Mouse (Mus musculus): ENCODE measurements around the gene Pigl. TPM values are rescaled to one million over a fixed set of nuclear protein-coding genes. Genes with fewer than 3 reads are reported as not detected.
"Not testable (repeated sequence)": the region's sequence is repeated elsewhere in the genome, so short reads cannot be mapped to it uniquely, and the experiment has no call there.

Gene Pigl
- polyA plus RNA-seq, 1 experiment from 2014 or later = 3.5 TPM

DNA sequence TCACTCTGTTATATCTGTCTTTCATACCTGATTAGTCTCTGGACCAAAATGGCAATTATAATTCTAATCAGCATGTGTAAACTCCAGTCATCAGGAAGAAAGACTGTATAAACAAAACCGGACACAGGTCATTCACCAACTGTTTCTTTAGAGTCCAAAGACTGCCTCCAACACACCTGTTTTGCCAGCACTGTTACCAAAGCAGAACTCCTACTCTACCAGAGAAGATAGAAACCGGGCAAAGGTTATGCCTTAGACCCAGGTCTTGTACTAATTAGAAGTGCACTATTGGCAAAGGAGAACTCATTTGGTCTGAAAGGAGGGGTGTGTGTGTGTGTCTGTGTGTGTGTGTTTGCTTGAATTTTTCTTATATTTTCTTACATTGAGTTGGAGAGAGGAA, 42.3 kb downstream of the Pigl start:
- Histone ChIP-seq H3K27ac (ENCODE audit: low read length) (no peak overlapping the region), H3K4me1 (ENCODE audit: control insufficient read depth, low read depth, low read length) (peaks cover 4% of the 10 kb centered on the region), H3K9ac (ENCODE audit: low read depth, low read length) (no peak overlapping the region), H3K9me3 (replicated peaks; ENCODE audit: control insufficient read depth, low read length) (no peaks in the 10 kb centered on the region), H3K36me3 (ENCODE audit: control insufficient read depth, insufficient read depth) (no peaks in the 10 kb centered on the region), H3K27me3 (ENCODE audit: control insufficient read depth, insufficient read depth, low read depth, low read length) (no peaks in the 10 kb centered on the region), H3K4me3 (ENCODE audit: low read depth, low read length) (no peak overlapping the region), H3K4me2 (ENCODE audit: low read depth, low read length) (no peak overlapping the region)
- no peak for ATAC-seq (ENCODE audit: low read depth)
- 64% methylated on average over 2 of the region's 2 CpGs for WGBS (ENCODE audit: insufficient replicate concordance)

DNA sequence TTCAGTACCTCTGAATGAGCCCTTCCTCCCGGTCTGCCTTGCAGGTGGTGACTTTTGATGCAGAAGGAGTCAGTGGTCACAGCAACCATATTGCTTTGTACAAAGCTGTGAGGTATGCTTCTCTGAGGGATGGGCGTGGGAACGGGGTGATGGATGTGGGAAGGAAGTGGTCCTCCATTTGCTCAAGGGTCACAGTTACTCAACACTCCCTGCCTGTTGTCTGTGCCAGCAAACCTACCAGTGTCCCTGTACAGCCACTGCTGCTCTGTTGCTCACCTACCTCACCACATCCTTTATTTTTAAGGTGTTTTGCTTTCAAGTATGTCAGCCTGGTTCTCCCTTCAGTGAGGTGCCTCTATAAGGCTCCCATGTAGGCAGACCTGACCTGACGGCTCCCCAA, 49.4 kb downstream of the Pigl start:
- Histone ChIP-seq H3K9ac (ENCODE audit: low read depth, low read length) (no peak overlapping the region), H3K27me3 (ENCODE audit: control insufficient read depth, insufficient read depth, low read depth, low read length) (no peaks in the 10 kb centered on the region), H3K4me3 (ENCODE audit: low read depth, low read length) (no peak overlapping the region), H3K36me3 (ENCODE audit: control insufficient read depth, insufficient read depth) (no peaks in the 10 kb centered on the region), H3K9me3 (replicated peaks; ENCODE audit: control insufficient read depth, low read length) (no peaks in the 10 kb centered on the region), H3K4me2 (ENCODE audit: low read depth, low read length) (no peak overlapping the region), H3K27ac (ENCODE audit: low read length) (no peak overlapping the region), H3K4me1 (ENCODE audit: control insufficient read depth, low read depth, low read length) (no peaks in the 10 kb centered on the region)
- ATAC-seq (ENCODE audit: low read depth) = no peak
- WGBS (ENCODE audit: insufficient replicate concordance) = 69% methylated on average over 4 of the region's 4 CpGs

- not testable (repeated sequence) for H3K9me3 ChIP-seq (replicated peaks; ENCODE audit: control insufficient read depth, low read length); ATAC-seq (ENCODE audit: low read depth)
- WGBS (ENCODE audit: insufficient replicate concordance) = 89% methylated on average over 13 of the region's 13 CpGs
Measured at GRCm38 (mm10) chr11:62508365-62508764, 50.1 kb downstream of the Pigl start.

DNA sequence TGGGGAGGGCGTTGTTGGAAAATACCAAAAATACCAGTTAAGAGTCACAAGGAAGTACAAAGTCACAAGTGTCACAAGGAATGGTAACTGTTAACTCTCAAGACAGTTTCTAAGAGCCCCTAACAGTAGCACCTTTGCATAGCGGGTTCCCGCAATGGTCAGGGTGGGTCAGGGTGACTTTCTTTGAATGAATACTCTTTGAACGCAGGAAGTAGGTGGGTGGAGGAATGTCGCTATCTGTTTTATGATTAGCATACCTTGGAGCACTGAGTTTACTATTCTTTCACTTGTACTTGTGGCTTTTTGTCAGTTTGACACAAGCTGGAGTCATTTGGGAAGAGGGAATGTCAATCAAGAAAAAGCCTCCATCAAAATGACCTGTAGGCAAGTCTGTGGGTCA, 50.6 kb downstream of the Pigl start:
- WGBS (ENCODE audit: insufficient replicate concordance) = 84% methylated on average over 5 of the region's 5 CpGs
- H3K9me3 ChIP-seq (replicated peaks; ENCODE audit: control insufficient read depth, low read length); H3K9ac ChIP-seq (ENCODE audit: low read depth, low read length); H3K36me3 ChIP-seq (ENCODE audit: control insufficient read depth, insufficient read depth); H3K27me3 ChIP-seq (ENCODE audit: control insufficient read depth, insufficient read depth, low read depth, low read length); H3K4me1 ChIP-seq (ENCODE audit: control insufficient read depth, low read depth, low read length); H3K4me3 ChIP-seq (ENCODE audit: low read depth, low read length); ATAC-seq (ENCODE audit: low read depth); H3K4me2 ChIP-seq (ENCODE audit: low read depth, low read length); H3K27ac ChIP-seq (ENCODE audit: low read length): not testable (repeated sequence)

More at GRCm38 (mm10) chr11:62508365-62508764, 50.1 kb downstream of the Pigl start:
- not testable (repeated sequence) for H3K4me2 ChIP-seq (ENCODE audit: low read depth, low read length); H3K27me3 ChIP-seq (ENCODE audit: control insufficient read depth, insufficient read depth, low read depth, low read length); H3K4me1 ChIP-seq (ENCODE audit: control insufficient read depth, low read depth, low read length); H3K4me3 ChIP-seq (ENCODE audit: low read depth, low read length); H3K36me3 ChIP-seq (ENCODE audit: control insufficient read depth, insufficient read depth); H3K9ac ChIP-seq (ENCODE audit: low read depth, low read length); H3K27ac ChIP-seq (ENCODE audit: low read length)

- Histone ChIP-seq H3K9me3 (replicated peaks; ENCODE audit: control insufficient read depth, low read length) (no peaks in the 10 kb centered on the region), H3K4me3 (ENCODE audit: low read depth, low read length) (no peak overlapping the region), H3K27me3 (ENCODE audit: control insufficient read depth, insufficient read depth, low read depth, low read length) (no peaks in the 10 kb centered on the region), H3K4me2 (ENCODE audit: low read depth, low read length) (no peak overlapping the region), H3K9ac (ENCODE audit: low read depth, low read length) (no peak overlapping the region), H3K36me3 (ENCODE audit: control insufficient read depth, insufficient read depth) (no peaks in the 10 kb centered on the region), H3K27ac (ENCODE audit: low read length) (no peak overlapping the region), H3K4me1 (ENCODE audit: control insufficient read depth, low read depth, low read length) (no peaks in the 10 kb centered on the region)
- no peak for ATAC-seq (ENCODE audit: low read depth)
- WGBS (ENCODE audit: insufficient replicate concordance) = 58% methylated on average over 3 of the region's 3 CpGs
Measured at GRCm38 (mm10) chr11:62509571-62509970, 51.3 kb downstream of the Pigl start.

DNA sequence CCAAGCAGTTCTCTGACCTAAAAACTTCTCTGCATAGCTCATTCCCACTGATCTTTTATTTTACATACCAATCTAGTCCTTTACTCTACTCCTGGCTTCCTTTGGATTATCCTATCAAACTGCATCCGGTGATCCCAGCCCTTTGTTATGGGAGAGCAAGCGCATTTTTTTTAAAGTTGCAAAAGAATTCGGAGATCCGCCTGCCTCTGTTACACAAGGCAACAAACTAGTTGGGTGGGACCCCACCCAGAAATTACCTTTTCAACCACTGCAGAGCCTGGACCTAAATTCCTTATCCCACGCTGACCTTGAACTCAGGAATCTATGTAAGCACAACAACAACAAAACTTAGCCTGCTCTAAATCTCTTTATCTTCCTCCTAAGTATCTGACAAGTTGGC, 52.7 kb downstream of the Pigl start:
- ATAC-seq (ENCODE audit: low read depth) = no peak
- Histone ChIP-seq H3K36me3 (ENCODE audit: control insufficient read depth, insufficient read depth) (no peaks in the 10 kb centered on the region), H3K9me3 (replicated peaks; ENCODE audit: control insufficient read depth, low read length) (no peaks in the 10 kb centered on the region), H3K27me3 (ENCODE audit: control insufficient read depth, insufficient read depth, low read depth, low read length) (no peaks in the 10 kb centered on the region), H3K4me2 (ENCODE audit: low read depth, low read length) (no peak overlapping the region), H3K27ac (ENCODE audit: low read length) (no peak overlapping the region), H3K9ac (ENCODE audit: low read depth, low read length) (no peak overlapping the region), H3K4me3 (ENCODE audit: low read depth, low read length) (no peak overlapping the region), H3K4me1 (ENCODE audit: control insufficient read depth, low read depth, low read length) (no peaks in the 10 kb centered on the region)
- 80% methylated on average over 5 of the region's 5 CpGs for WGBS (ENCODE audit: insufficient replicate concordance)

- Histone ChIP-seq H3K4me3 (ENCODE audit: low read depth, low read length) (no peak overlapping the region), H3K9ac (ENCODE audit: low read depth, low read length) (no peak overlapping the region), H3K4me2 (ENCODE audit: low read depth, low read length) (no peak overlapping the region), H3K4me1 (ENCODE audit: control insufficient read depth, low read depth, low read length) (no peaks in the 10 kb centered on the region), H3K9me3 (replicated peaks; ENCODE audit: control insufficient read depth, low read length) (no peaks in the 10 kb centered on the region), H3K36me3 (ENCODE audit: control insufficient read depth, insufficient read depth) (no peaks in the 10 kb centered on the region), H3K27ac (ENCODE audit: low read length) (no peak overlapping the region), H3K27me3 (ENCODE audit: control insufficient read depth, insufficient read depth, low read depth, low read length) (no peaks in the 10 kb centered on the region)
- no peak for ATAC-seq (ENCODE audit: low read depth)
- WGBS (ENCODE audit: insufficient replicate concordance) = 90% methylated on average over 13 of the region's 13 CpGs
Measured at GRCm38 (mm10) chr11:62511444-62512202, 53.4 kb downstream of the Pigl start.

- Histone ChIP-seq H3K4me2 (ENCODE audit: low read depth, low read length) (no peak overlapping the region), H3K27me3 (ENCODE audit: control insufficient read depth, insufficient read depth, low read depth, low read length) (no peaks in the 10 kb centered on the region), H3K27ac (ENCODE audit: low read length) (no peak overlapping the region), H3K9ac (ENCODE audit: low read depth, low read length) (no peak overlapping the region), H3K4me3 (ENCODE audit: low read depth, low read length) (no peak overlapping the region), H3K9me3 (replicated peaks; ENCODE audit: control insufficient read depth, low read length) (no peaks in the 10 kb centered on the region), H3K4me1 (ENCODE audit: control insufficient read depth, low read depth, low read length) (no peaks in the 10 kb centered on the region), H3K36me3 (ENCODE audit: control insufficient read depth, insufficient read depth) (no peaks in the 10 kb centered on the region)
- no peak for ATAC-seq (ENCODE audit: low read depth)
- WGBS (ENCODE audit: insufficient replicate concordance) = 81% methylated on average over 8 of the region's 8 CpGs
Measured at GRCm38 (mm10) chr11:62512529-62513080, 54.3 kb downstream of the Pigl start.

DNA sequence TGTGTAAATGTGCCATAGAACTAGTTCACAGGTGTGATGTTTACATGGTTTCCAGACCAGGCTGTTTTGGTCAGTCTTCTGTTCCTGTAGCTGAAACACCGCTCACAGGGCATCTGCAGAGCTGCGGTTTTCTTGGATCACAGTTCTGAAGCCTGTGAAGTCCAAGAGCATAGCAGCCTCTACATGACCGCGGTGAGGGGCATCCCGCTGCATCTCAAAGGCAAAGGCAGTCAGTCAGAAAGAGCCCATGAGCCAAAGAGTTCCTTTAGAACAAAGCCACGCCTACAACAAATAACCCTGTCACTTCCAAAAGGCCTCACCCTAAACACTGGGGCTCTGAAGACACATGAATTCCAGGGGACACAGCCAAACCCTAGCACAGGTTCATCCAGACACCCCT, 55.1 kb downstream of the Pigl start:
- Histone ChIP-seq H3K9ac (ENCODE audit: low read depth, low read length) (no peak overlapping the region), H3K27ac (ENCODE audit: low read length) (no peak overlapping the region), H3K4me3 (ENCODE audit: low read depth, low read length) (no peak overlapping the region), H3K4me2 (ENCODE audit: low read depth, low read length) (no peak overlapping the region), H3K4me1 (ENCODE audit: control insufficient read depth, low read depth, low read length) (no peaks in the 10 kb centered on the region), H3K9me3 (replicated peaks; ENCODE audit: control insufficient read depth, low read length) (no peaks in the 10 kb centered on the region), H3K36me3 (ENCODE audit: control insufficient read depth, insufficient read depth) (no peaks in the 10 kb centered on the region), H3K27me3 (ENCODE audit: control insufficient read depth, insufficient read depth, low read depth, low read length) (no peaks in the 10 kb centered on the region)
- no peak for ATAC-seq (ENCODE audit: low read depth)
- WGBS (ENCODE audit: insufficient replicate concordance) = 74% methylated on average over 6 of the region's 6 CpGs

Measured in liver, embryonic 16.5 days (tissue).